Mouse (Mus musculus) myocyte (in vitro differentiated cells): ENCODE data around the gene Traf3ip2. TPM values are rescaled to one million over a fixed set of nuclear protein-coding genes. Genes with fewer than 3 reads are reported as not detected.

Experiments
- H3K27me3 ChIP-seq: one replicate; pipeline ENCODE4 v1.6.1; 2011; ENCODE audit not compliant: control insufficient read depth, insufficient read depth, insufficient read length
- H3K36me3 ChIP-seq: one replicate; pipeline ENCODE4 v1.6.1; 2011; ENCODE audit not compliant: control insufficient read depth, insufficient read depth
- H3K4me2 ChIP-seq: one replicate; pipeline ENCODE4 v1.6.1; 2011; ENCODE audit warnings: low read depth, control low read depth
- H3K4me3 ChIP-seq: one replicate; pipeline ENCODE4 v1.5.1; 2011; ENCODE audit warnings: mild to moderate bottlenecking, control low read depth, moderate library complexity
- H3K79me2 ChIP-seq: one replicate; pipeline ENCODE4 v1.6.1; 2011; ENCODE audit not compliant: control insufficient read depth, insufficient read depth
- H3ac ChIP-seq: one replicate; pipeline ENCODE4 v1.6.1; 2011; ENCODE audit not compliant: control insufficient read depth, insufficient read length
- CEBPB ChIP-seq: IDR thresholded peaks from 2 replicates; pipeline ENCODE4 v1.6.1; 2011; ENCODE audit warnings: mild to moderate bottlenecking, moderate library complexity; ENCODE audit not compliant: poor library complexity, insufficient read depth, severe bottlenecking
- E2F4 ChIP-seq: IDR thresholded peaks from one replicate; pipeline ENCODE4 v1.6.1; 2011; ENCODE audit warnings: mild to moderate bottlenecking, control low read depth, moderate library complexity; ENCODE audit not compliant: insufficient read depth
- MAX ChIP-seq: IDR thresholded peaks from one replicate; pipeline ENCODE4 v1.6.1; 2011; ENCODE audit warnings: low read depth, mild to moderate bottlenecking, control low read depth
- MYOD1 ChIP-seq, 3 experiments: IDR thresholded peaks; one replicate each; pipeline ENCODE4 v1.6.1; 2011; ENCODE audit warnings: control low read depth in 2 of 3, low read depth in 2 of 3, mild to moderate bottlenecking in 2 of 3, moderate library complexity in 1 of 3; ENCODE audit not compliant: insufficient read length in 2 of 3, control insufficient read depth in 1 of 3
- MYOG ChIP-seq, 3 experiments: IDR thresholded peaks; one replicate each; pipeline ENCODE4 v1.6.1; 2011; ENCODE audit warnings: control low read depth in 2 of 3, low read depth in 2 of 3, mild to moderate bottlenecking in 2 of 3; ENCODE audit not compliant: insufficient read length in 2 of 3, control insufficient read depth in 1 of 3, insufficient read depth in 1 of 3
- POLR2A ChIP-seq: IDR thresholded peaks from one replicate; pipeline ENCODE4 v1.6.1; 2011; ENCODE audit warnings: low read depth, mild to moderate bottlenecking, control low read depth, moderate library complexity; ENCODE audit not compliant: insufficient read length
- POLR2AphosphoS2 ChIP-seq: IDR thresholded peaks from one replicate; pipeline ENCODE4 v1.6.1; 2011; ENCODE audit warnings: low read depth, control low read depth; ENCODE audit not compliant: insufficient read length
- REST ChIP-seq: IDR thresholded peaks from one replicate; pipeline ENCODE4 v1.6.1; 2011; ENCODE audit warnings: mild to moderate bottlenecking, control low read depth, moderate library complexity; ENCODE audit not compliant: insufficient read depth, insufficient read length
- SRF ChIP-seq: IDR thresholded peaks from one replicate; pipeline ENCODE4 v1.6.1; 2011; ENCODE audit warnings: low read depth; ENCODE audit not compliant: control insufficient read depth, insufficient read length
- TCF12 ChIP-seq: IDR thresholded peaks from one replicate; pipeline ENCODE4 v1.6.1; 2011; ENCODE audit warnings: mild to moderate bottlenecking, control low read depth; ENCODE audit not compliant: poor library complexity, insufficient read depth, severe bottlenecking
- TCF3 ChIP-seq: IDR thresholded peaks from one replicate; pipeline ENCODE4 v1.6.1; 2011; ENCODE audit warnings: low read depth, control low read depth; ENCODE audit not compliant: insufficient read length
- USF1 ChIP-seq: IDR thresholded peaks from one replicate; pipeline ENCODE4 v1.6.1; 2011; ENCODE audit warnings: low read depth, mild to moderate bottlenecking, control low read depth, moderate library complexity
- polyA plus RNA-seq: library from polyadenylated mRNA; unstranded; fragments of >200 nt; fragmentation: generic; extraction: Trizol; gene quantifications from one replicate; pipeline ENCODE4 v1.2.1, GENCODE M21; 2012; ENCODE audit warnings: missing spikeins

The Traf3ip2 gene
- polyA plus RNA-seq, 1 experiment, result 4.2 TPM

- Histone ChIP-seq H3K27me3 (no peaks in the 10 kb centered on the region), H3K79me2 (no peaks in the 10 kb centered on the region), H3ac (no peak overlapping the region), H3K4me2 (no peak overlapping the region), H3K4me3 (no peak overlapping the region), H3K36me3 (peaks cover 7% of the 10 kb centered on the region)
- TF ChIP-seq SRF (no peak), E2F4 (no peak), REST (no peak), MYOG (IDR thresholded peaks at IDR 0.05; ENCODE audit: control insufficient read depth in 1 of 3, insufficient read depth in 1 of 3, insufficient read length in 2 of 3, low read depth in 2 of 3) (no peak), MAX (no peak), CEBPB (no peak), USF1 (no peak), TCF12 (no peak), POLR2A (no peak), POLR2AphosphoS2 (no peak), TCF3 (no peak), MYOD1 (IDR thresholded peaks at IDR 0.05; ENCODE audit: control insufficient read depth in 1 of 3, insufficient read length in 2 of 3, low read depth in 2 of 3) (no peak)
Observed at GRCm38 (mm10) chr10:39654001-39654416, 41.3 kb downstream of the Traf3ip2 start.

DNA sequence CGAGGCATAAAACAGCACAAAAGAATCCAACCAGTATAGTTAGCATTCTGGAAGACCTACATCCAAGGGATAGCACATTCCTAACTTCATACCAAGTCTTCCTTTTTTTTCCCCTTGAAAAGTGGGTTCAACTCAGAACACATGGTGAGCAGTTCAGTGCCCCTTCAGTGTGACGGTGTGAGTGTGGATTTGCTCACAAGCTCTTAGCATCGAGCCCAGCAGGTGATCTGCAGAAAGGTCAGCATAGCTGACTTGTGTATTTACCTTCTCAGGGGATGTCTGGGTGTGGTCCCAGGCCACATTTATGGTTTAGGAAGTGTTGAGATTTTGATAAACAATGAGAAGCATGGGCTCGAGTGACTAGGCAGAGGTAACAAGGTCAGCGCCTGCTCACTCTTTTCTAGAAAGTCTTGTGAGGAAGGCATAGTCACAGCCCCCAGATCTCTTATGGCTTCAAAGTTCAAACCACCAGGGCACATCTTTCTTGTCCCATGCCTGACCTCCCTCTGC, 46.2 kb downstream of the Traf3ip2 start:
- TF ChIP-seq USF1 (no peak), MYOG (IDR thresholded peaks at IDR 0.05; ENCODE audit: control insufficient read depth in 1 of 3, insufficient read depth in 1 of 3, insufficient read length in 2 of 3, low read depth in 2 of 3) (no peak), REST (no peak), MAX (no peak)
- H3K4me2 ChIP-seq, result peak overlapping the region; percentile 59
- H3K79me2 ChIP-seq, result no peaks in the 10 kb centered on the region
- H3K27me3 ChIP-seq, result no peaks in the 10 kb centered on the region
- no peaks in the 10 kb centered on the region for H3K36me3 ChIP-seq
- H3ac ChIP-seq, result no peak overlapping the region
- H3K4me3 ChIP-seq, result no peak overlapping the region

DNA sequence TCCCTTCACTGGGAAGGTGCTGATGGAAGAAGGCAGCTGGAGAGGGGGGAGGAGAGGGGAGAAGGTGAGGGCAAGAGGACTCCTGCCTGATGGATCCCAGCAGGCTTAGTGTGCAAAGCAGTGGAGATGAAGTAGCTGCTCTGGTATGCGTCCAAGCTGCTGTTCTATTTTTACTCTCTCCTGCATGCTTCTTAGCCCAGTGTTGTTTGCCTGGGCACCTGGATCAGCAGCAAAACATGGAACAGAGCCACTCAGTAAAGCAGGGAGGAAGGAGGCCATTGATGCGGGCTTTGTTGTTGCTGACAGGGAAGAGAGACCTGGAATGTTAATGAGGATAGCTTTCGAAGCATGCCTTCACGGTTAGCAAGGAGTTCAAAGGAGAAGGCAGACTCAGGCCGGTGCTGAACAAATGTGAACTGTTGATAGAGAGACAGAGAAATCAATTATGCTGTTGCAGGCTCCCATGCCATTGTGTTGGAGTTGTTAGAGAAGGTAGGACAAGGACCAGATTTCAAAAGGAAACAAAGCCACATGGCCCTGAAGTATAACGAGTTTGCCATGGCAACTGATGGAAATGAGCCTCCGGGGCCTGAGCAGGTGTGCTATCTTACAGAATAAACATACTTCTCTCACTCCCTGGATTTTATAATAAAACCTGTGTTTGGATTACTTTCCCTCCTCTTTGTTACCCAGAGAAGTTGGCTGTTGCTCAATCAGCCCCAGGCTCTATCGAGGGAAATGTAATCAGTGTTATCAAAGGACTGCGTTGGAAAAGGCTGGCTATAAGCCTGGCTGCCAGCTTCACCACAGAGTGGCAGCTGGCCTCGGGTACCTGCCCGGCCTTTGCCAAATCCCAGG, 46.9 kb downstream of the Traf3ip2 start:
- TF ChIP-seq MYOG (IDR thresholded peaks at IDR 0.05; ENCODE audit: control insufficient read depth in 1 of 3, insufficient read depth in 1 of 3, insufficient read length in 2 of 3, low read depth in 2 of 3), result peak in 2 of 3 experiments; percentile 34 to 76
- peak; percentile 48; the same call in 1 of the 2 replicates for TF ChIP-seq CEBPB
- TF ChIP-seq TCF3, result peak; percentile 20
- TF ChIP-seq POLR2A, result no peak
- no peak for TF ChIP-seq USF1
- TF ChIP-seq TCF12, result peak; percentile 9
- no peak for TF ChIP-seq SRF
- peak; percentile 73 to 94 (median 92) for TF ChIP-seq MYOD1 (IDR thresholded peaks at IDR 0.05; ENCODE audit: control insufficient read depth in 1 of 3, insufficient read length in 2 of 3, low read depth in 2 of 3)
- no peaks in the 10 kb centered on the region for H3K79me2 ChIP-seq
- H3ac ChIP-seq, result no peak overlapping the region
- no peak overlapping the region for H3K4me3 ChIP-seq
- H3K4me2 ChIP-seq, result peak overlapping the region; percentile 59
- no peaks in the 10 kb centered on the region for H3K27me3 ChIP-seq
- H3K36me3 ChIP-seq, result no peaks in the 10 kb centered on the region

DNA sequence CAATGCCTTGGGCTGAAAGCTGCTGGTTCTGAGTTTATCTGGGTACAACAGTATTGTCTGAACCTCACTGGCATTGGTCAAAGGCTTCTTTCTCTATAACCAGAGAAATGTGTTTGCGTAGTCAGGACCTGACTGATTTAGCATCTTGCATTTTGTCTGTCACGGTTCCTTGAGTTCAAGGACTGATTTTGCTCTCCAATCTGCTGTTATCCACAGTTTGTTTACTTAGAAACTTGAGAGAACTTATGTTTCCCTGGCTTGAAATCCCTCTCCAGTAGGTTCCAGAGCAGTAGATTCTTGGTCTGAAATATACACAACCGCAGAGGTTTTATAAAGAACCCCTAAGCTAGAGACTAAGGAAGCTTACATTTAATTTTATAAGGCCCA, 47.5 kb downstream of the Traf3ip2 start:
- no peak overlapping the region for H3K4me2 ChIP-seq
- no peak overlapping the region for H3ac ChIP-seq
- TF ChIP-seq TCF12, result no peak
- no peak overlapping the region for H3K4me3 ChIP-seq
- no peaks in the 10 kb centered on the region for H3K79me2 ChIP-seq
- H3K36me3 ChIP-seq, result no peaks in the 10 kb centered on the region
- H3K27me3 ChIP-seq, result no peaks in the 10 kb centered on the region

DNA sequence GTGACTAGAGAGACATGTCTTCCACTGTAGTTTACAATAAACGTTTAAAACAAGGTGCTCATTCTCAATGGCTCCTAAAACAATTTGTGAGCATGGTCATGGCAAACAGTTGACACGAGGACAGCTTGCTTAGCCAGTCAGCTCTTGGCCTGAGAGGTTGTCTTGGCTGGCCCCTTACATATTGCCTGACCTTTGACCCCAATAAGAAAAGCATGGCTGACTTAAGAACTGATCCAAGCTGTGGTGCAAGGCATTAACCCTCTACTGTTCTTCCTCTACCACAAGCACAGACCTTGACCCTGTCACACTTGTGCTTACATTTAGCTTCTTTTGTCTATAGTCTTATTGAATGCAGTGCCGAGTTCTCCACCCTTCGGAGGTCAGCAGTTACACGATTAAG, 48.0 kb downstream of the Traf3ip2 start:
- H3ac ChIP-seq, result no peak overlapping the region
- no peak overlapping the region for H3K4me3 ChIP-seq
- no peak for TF ChIP-seq POLR2A
- no peak for TF ChIP-seq REST
- TF ChIP-seq MYOG (IDR thresholded peaks at IDR 0.05; ENCODE audit: control insufficient read depth in 1 of 3, insufficient read depth in 1 of 3, insufficient read length in 2 of 3, low read depth in 2 of 3), result no peak
- no peaks in the 10 kb centered on the region for H3K36me3 ChIP-seq
- no peaks in the 10 kb centered on the region for H3K79me2 ChIP-seq
- no peaks in the 10 kb centered on the region for H3K27me3 ChIP-seq
- H3K4me2 ChIP-seq, result no peak overlapping the region
